Mouse (Mus musculus) CH12.LX (cell line): ENCODE results near the gene Midn. TPM values are rescaled to one million over a fixed set of nuclear protein-coding genes. Genes with fewer than 3 reads are reported as not detected.

Experiments used
- DNase-seq: peaks from one replicate; pipeline ENCODE4 v3.0.0-alpha.2; 2013; ENCODE audit errors: extremely low read depth
- H3K27ac ChIP-seq: 2 replicates; pipeline ENCODE4 v1.5.1; 2012; ENCODE audit warnings: low read depth, mild to moderate bottlenecking, control low read depth, moderate library complexity; ENCODE audit not compliant: insufficient read depth
- H3K27me3 ChIP-seq: replicated peaks from 2 replicates; pipeline ENCODE3; 2012; ENCODE audit warnings: inconsistent platforms
- H3K36me3 ChIP-seq, 2 experiments: replicated peaks in 1 of 2; 2 replicates each; pipeline versions ENCODE3 to v1.6.1; 2012; ENCODE audit warnings: inconsistent platforms in 1 of 2, low read length in 1 of 2, mild to moderate bottlenecking in 1 of 2, mixed read lengths in 1 of 2, moderate library complexity in 1 of 2; ENCODE audit not compliant: control insufficient read depth in 1 of 2, insufficient read depth in 1 of 2
- H3K4me1 ChIP-seq, 2 experiments: 2 replicates each; pipeline ENCODE4 v1.6.1; 2012; ENCODE audit warnings: inconsistent platforms in 1 of 2, moderate library complexity in 1 of 2; ENCODE audit not compliant: insufficient read depth in 2 of 2, control insufficient read depth in 1 of 2
- H3K4me2 ChIP-seq: 2 replicates; pipeline ENCODE4 v1.6.1; 2012; ENCODE audit warnings: low read depth, mild to moderate bottlenecking, control low read depth; ENCODE audit not compliant: poor library complexity, insufficient read depth, severe bottlenecking
- H3K4me3 ChIP-seq, 3 experiments: fragments of 150-350 bp in 1 of 3; sonication (generic) in 1 of 3; replicated peaks in 1 of 3; 2 replicates each; pipeline versions ENCODE3 to v1.5.1; 2011 to 2012; ENCODE audit warnings: low read depth in 2 of 3, low read length in 2 of 3, mild to moderate bottlenecking in 2 of 3, moderate library complexity in 2 of 3, control low read depth in 1 of 3, improper control_type of control experiment in 1 of 3, inconsistent platforms in 1 of 3, mixed read lengths in 1 of 3; ENCODE audit not compliant: poor library complexity in 1 of 3
- H3K79me2 ChIP-seq: replicated peaks from 2 replicates; pipeline ENCODE4 v1.6.1; 2012; ENCODE audit warnings: mild to moderate bottlenecking, moderate library complexity; ENCODE audit not compliant: control insufficient read depth, poor library complexity, insufficient read depth, severe bottlenecking; ENCODE audit errors: extremely low read depth
- H3K9ac ChIP-seq: 2 replicates; pipeline ENCODE4 v1.6.1; 2012; ENCODE audit warnings: low read depth, mild to moderate bottlenecking, control low read depth, moderate library complexity; ENCODE audit not compliant: insufficient read depth
- H3K9me3 ChIP-seq: replicated peaks from 2 replicates; pipeline ENCODE3; 2012; ENCODE audit warnings: low read length, inconsistent platforms, mixed read lengths
- BHLHE40 ChIP-seq: IDR thresholded peaks from 2 replicates; pipeline ENCODE4 v1.6.1; 2011; ENCODE audit warnings: mild to moderate bottlenecking, low read depth, low read length, improper control_type of control experiment
- CHD2 ChIP-seq: IDR thresholded peaks from 2 replicates; pipeline ENCODE4 v1.6.1; 2011; ENCODE audit warnings: low read length, improper control_type of control experiment
- CTCF ChIP-seq, 2 experiments: IDR thresholded peaks in 1 of 2; conservative IDR thresholded peaks in 1 of 2; 2 replicates each; pipeline ENCODE4 v1.5.1; 2011 to 2012; ENCODE audit warnings: low read depth in 2 of 2, low read length in 2 of 2, improper control_type of control experiment in 1 of 2, inconsistent platforms in 1 of 2, mild to moderate bottlenecking in 1 of 2, moderate library complexity in 1 of 2
- ELF1 ChIP-seq: IDR thresholded peaks from 2 replicates; pipeline ENCODE4 v1.6.1; 2014; ENCODE audit warnings: low read depth, mild to moderate bottlenecking, inconsistent platforms, low read length, improper control_type of control experiment
- EP300 ChIP-seq: IDR thresholded peaks from 2 replicates; pipeline ENCODE4 v1.6.1; 2011; ENCODE audit warnings: low read length, improper control_type of control experiment
- ETS1 ChIP-seq: conservative IDR thresholded peaks from 2 replicates; pipeline ENCODE4 v1.6.1; 2012; ENCODE audit warnings: low read depth, mild to moderate bottlenecking, inconsistent platforms, low read length, improper control_type of control experiment, moderate library complexity
- GABPA ChIP-seq: IDR thresholded peaks from 2 replicates; pipeline ENCODE4 v1.6.1; 2012; ENCODE audit warnings: low read depth, low read length, improper control_type of control experiment, inconsistent platforms; ENCODE audit not compliant: insufficient replicate concordance
- HCFC1 ChIP-seq: IDR thresholded peaks from 2 replicates; pipeline ENCODE4 v1.6.1; 2012; ENCODE audit warnings: low read depth, mild to moderate bottlenecking, inconsistent platforms, low read length, improper control_type of control experiment
- IRF4 ChIP-seq: IDR thresholded peaks from 2 replicates; pipeline ENCODE4 v1.6.1; 2014; ENCODE audit warnings: low read depth, mild to moderate bottlenecking, inconsistent platforms, low read length, improper control_type of control experiment
- KAT2A ChIP-seq: IDR thresholded peaks from 2 replicates; pipeline ENCODE4 v1.6.1; 2012; ENCODE audit warnings: low read length, improper control_type of control experiment, inconsistent platforms; ENCODE audit not compliant: insufficient replicate concordance
- MAX ChIP-seq: IDR thresholded peaks from 2 replicates; pipeline ENCODE4 v1.6.1; 2011; ENCODE audit warnings: low read length, improper control_type of control experiment
- MAZ ChIP-seq: IDR thresholded peaks from 2 replicates; pipeline ENCODE4 v1.6.1; 2012; ENCODE audit warnings: low read depth, mild to moderate bottlenecking, inconsistent platforms, low read length, improper control_type of control experiment, moderate library complexity
- MXI1 ChIP-seq: IDR thresholded peaks from 2 replicates; pipeline ENCODE4 v1.6.1; 2011; ENCODE audit warnings: mild to moderate bottlenecking, low read depth, low read length, improper control_type of control experiment
- MYC ChIP-seq: IDR thresholded peaks from 2 replicates; pipeline ENCODE4 v1.6.1; 2011; ENCODE audit warnings: low read depth, mild to moderate bottlenecking, improper control_type of control experiment, low read length
- NELFE ChIP-seq: IDR thresholded peaks from 2 replicates; pipeline ENCODE4 v1.6.1; 2011; ENCODE audit warnings: low read depth, low read length, improper control_type of control experiment
- NRF1 ChIP-seq: IDR thresholded peaks from 2 replicates; pipeline ENCODE4 v1.6.1; 2014; ENCODE audit warnings: low read depth, mild to moderate bottlenecking, inconsistent platforms, low read length, improper control_type of control experiment, moderate library complexity
- PAX5 ChIP-seq: IDR thresholded peaks from 2 replicates; pipeline ENCODE4 v1.6.1; 2012; ENCODE audit warnings: low read length, inconsistent platforms, mixed read lengths
- POLR2A ChIP-seq: IDR thresholded peaks from 2 replicates; pipeline ENCODE4 v1.6.1; 2011; ENCODE audit warnings: low read depth, mild to moderate bottlenecking, improper control_type of control experiment, low read length
- POLR2AphosphoS2 ChIP-seq: IDR thresholded peaks from 2 replicates; pipeline ENCODE4 v1.6.1; 2011; ENCODE audit warnings: low read depth, low read length, improper control_type of control experiment
- SIN3A ChIP-seq: IDR thresholded peaks from 2 replicates; pipeline ENCODE4 v1.6.1; 2012; ENCODE audit warnings: low read length, improper control_type of control experiment, inconsistent platforms
- SMC3 ChIP-seq: IDR thresholded peaks from 2 replicates; pipeline ENCODE4 v1.6.1; 2011; ENCODE audit warnings: low read depth, low read length, improper control_type of control experiment
- TBP ChIP-seq: conservative IDR thresholded peaks from 2 replicates; pipeline ENCODE4 v1.6.1; 2011; ENCODE audit warnings: low read depth, low read length, improper control_type of control experiment
- TCF12 ChIP-seq: IDR thresholded peaks from 2 replicates; pipeline ENCODE4 v1.6.1; 2014; ENCODE audit warnings: low read depth, mild to moderate bottlenecking, inconsistent platforms, low read length, improper control_type of control experiment
- UBTF ChIP-seq: IDR thresholded peaks from 2 replicates; pipeline ENCODE4 v1.6.1; 2012; ENCODE audit warnings: low read depth, mild to moderate bottlenecking, inconsistent platforms, low read length, improper control_type of control experiment, moderate library complexity
- USF1 ChIP-seq: IDR thresholded peaks from 2 replicates; pipeline ENCODE4 v1.6.1; 2014; ENCODE audit warnings: low read depth, mild to moderate bottlenecking, inconsistent platforms, low read length, improper control_type of control experiment
- ZC3H11A ChIP-seq: IDR thresholded peaks from 2 replicates; pipeline ENCODE4 v1.6.1; 2012; ENCODE audit warnings: low read depth, mild to moderate bottlenecking, inconsistent platforms, low read length, improper control_type of control experiment
- ZMIZ1 ChIP-seq: IDR thresholded peaks from 2 replicates; pipeline ENCODE4 v1.6.1; 2012; ENCODE audit warnings: low read depth, mild to moderate bottlenecking, inconsistent platforms, low read length, improper control_type of control experiment
- ZNF384 ChIP-seq: IDR thresholded peaks from 2 replicates; pipeline ENCODE4 v1.6.1; 2012; ENCODE audit warnings: low read depth, low read length, improper control_type of control experiment, inconsistent platforms
- dilution Hi-C: fragments of 300-500 bp; cut with MboI; formaldehyde crosslinking; loops from 2 replicates; pipeline ENCODE4 v1.14.3; 2020; ENCODE audit warnings: low sequenced_read_pairs; ENCODE audit not compliant: extremely low pct_unique_long_range_greater_than_20kb, extremely low pct_ligation_motif_present
- in situ Hi-C: fragments of 300-500 bp; cut with MboI; formaldehyde crosslinking; loops from 3 replicates; pipeline ENCODE4 v1.14.3; 2019; ENCODE audit warnings: low sequenced_read_pairs, low pct_ligation_motif_present, low pct_unique_long_range_greater_than_20kb, mixed read lengths
- polyA plus RNA-seq: library from polyadenylated mRNA; unstranded; fragments of >175 nt; gene quantifications from 2 replicates; pipeline ENCODE4 v1.2.1, GENCODE M21; 2012; ENCODE audit warnings: low read depth; ENCODE audit not compliant: insufficient read length
- total RNA-seq, 2 experiments: library from RNA; depleted of rRNA; stranded (reverse); fragments of 300-350 nt in 1 of 2; fragments of >200 nt in 1 of 2; gene quantifications; 2 replicates each; pipeline ENCODE4 v1.2.3; 2012 to 2014

The Midn gene
- total and polyA plus RNA-seq, 3 experiments: 4.7 to 33.2 (median 16.2) TPM

DNA sequence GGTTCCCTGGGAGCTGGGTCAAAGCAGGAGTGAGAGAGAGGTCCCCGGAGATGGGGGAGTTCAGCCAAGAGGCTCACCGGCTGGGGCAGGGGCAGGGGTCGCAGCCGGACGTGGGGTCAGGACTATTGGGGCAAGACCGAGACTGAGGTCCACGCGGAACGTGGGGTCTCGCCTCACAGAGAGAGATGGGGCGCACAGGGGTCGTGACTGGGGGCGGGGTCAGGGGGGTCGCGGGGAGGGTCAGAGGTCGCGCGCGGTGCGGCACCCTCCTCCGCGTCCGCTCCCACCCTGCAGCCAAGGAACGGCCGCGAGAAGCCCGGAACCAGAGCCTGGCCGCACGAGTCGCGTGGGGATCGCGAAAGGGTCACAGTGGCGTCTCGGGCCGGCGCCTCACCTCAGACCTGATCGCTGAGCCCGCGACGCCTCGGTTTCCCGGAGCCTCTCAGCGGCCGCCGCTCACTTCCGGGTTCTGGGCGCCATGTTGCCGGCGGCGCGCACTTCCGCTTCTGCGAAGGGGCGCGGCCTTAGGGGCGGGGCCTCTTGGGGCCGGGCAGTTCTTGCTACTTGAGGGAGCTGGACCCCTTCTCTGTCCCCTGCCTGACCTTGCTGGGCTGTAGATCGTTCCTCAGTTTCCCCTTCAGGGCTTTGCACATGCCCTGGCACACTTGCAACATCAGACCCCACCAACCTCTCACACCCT is 45.7 kb upstream of the Midn start:
- peak overlapping the region; percentile 90 for H3K9ac ChIP-seq

DNA sequence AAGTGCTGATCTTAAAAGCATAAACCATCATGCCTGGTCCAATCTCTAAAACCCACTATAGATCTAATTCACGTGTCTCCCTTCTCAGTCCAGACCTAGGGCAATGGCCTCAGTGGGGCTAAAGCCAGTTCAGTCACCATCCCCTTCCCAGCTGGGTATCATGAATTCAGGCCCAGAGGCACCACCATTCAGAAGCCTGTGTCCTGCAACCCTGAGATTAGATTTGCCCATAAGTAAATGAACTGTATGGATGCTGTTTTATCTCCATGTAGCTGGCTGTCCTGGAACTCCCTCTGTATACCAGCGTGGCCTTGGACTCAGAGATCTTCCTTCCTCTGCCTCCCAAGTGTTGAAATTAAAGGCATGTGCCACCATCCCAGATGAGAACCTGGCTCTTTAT is 45.0 kb upstream of the Midn start:
- H3K27me3 ChIP-seq: no peaks in the 10 kb centered on the region
- peaks cover 29 to 75% of the 10 kb centered on the region in 2 experiments for H3K4me1 ChIP-seq
- H3K27ac ChIP-seq: no peak overlapping the region
- no peaks in the 10 kb centered on the region for H3K9me3 ChIP-seq
- no peak for TF ChIP-seq POLR2AphosphoS2
- no peak for TF ChIP-seq USF1
- TF ChIP-seq SMC3: no peak
- TF ChIP-seq ETS1: no peak
- TF ChIP-seq, all 38 proteins: peak for 0
- dilution Hi-C loops: no loop called here
- 0 out of 2 replicates have a peak overlapping the region, but pooled peaks have one; percentile 7 for H3K9ac ChIP-seq
- no peak overlapping the region for H3K4me2 ChIP-seq
- H3K36me3 ChIP-seq: peaks cover 0 to 26% of the 10 kb centered on the region in 2 experiments
- in situ Hi-C loops: no loop called here
- H3K79me2 ChIP-seq: peaks cover 35% of the 10 kb centered on the region
- peak overlapping the region in 1 of 3 experiments; percentile 95 for H3K4me3 ChIP-seq
- DNase-seq: no peak

More for the DNA sequence above, 45.7 kb upstream of the Midn start:
- peak; percentile 82 for DNase-seq
- peaks cover 29 to 81% of the 10 kb centered on the region in 2 experiments for H3K4me1 ChIP-seq
- H3K4me2 ChIP-seq: peak overlapping the region; percentile 87
- peaks cover 40% of the 10 kb centered on the region for H3K79me2 ChIP-seq
- H3K36me3 ChIP-seq: peaks cover 0 to 26% of the 10 kb centered on the region in 2 experiments
- in situ Hi-C loops: no loop called here
- TF ChIP-seq IRF4: peak; percentile 39; the same call in 1 of the 2 replicates
- TF ChIP-seq HCFC1: peak; percentile 76
- TF ChIP-seq ETS1: no peak
- TF ChIP-seq POLR2AphosphoS2: no peak
- TF ChIP-seq SIN3A: peak; percentile 90
- TF ChIP-seq USF1: no peak
- peak; percentile 100 for TF ChIP-seq ELF1
- no peak for TF ChIP-seq UBTF
- TF ChIP-seq ZNF384: no peak
- no peak for TF ChIP-seq GABPA
- TF ChIP-seq TCF12: peak; percentile 94
- 0 out of 2 replicates have a peak, but pooled peaks have one; percentile 29 for TF ChIP-seq KAT2A
- TF ChIP-seq ZC3H11A: no peak
- TF ChIP-seq CHD2: no peak
- peak; percentile 84 for TF ChIP-seq NELFE
- 0 out of 2 replicates have a peak, but pooled peaks have one; percentile 43 for TF ChIP-seq TBP
- no peak for TF ChIP-seq BHLHE40
- TF ChIP-seq ZMIZ1: peak; percentile 80
- peak; percentile 55; the same call in 1 of the 2 replicates for TF ChIP-seq NRF1
- no peak for TF ChIP-seq EP300
- no peak for TF ChIP-seq MAZ
- peak; percentile 29; the same call in 1 of the 2 replicates for TF ChIP-seq MAX
- no peak for TF ChIP-seq MYC
- TF ChIP-seq MXI1: 0 out of 2 replicates have a peak, but pooled peaks have one; percentile 20
- TF ChIP-seq CTCF (conservative IDR thresholded peaks at IDR 0.05 in 1 of 2, IDR thresholded peaks at IDR 0.05 in 1 of 2; ENCODE audit: low read depth in 2 of 2, low read length in 2 of 2): no peak
- TF ChIP-seq PAX5: no peak
- TF ChIP-seq POLR2A: peak; percentile 86
- no peaks in the 10 kb centered on the region for H3K9me3 ChIP-seq
- no peaks in the 10 kb centered on the region for H3K27me3 ChIP-seq
- peak overlapping the region; percentile 71 to 95 (median 95) for H3K4me3 ChIP-seq
- dilution Hi-C loops: no loop called here
- no peak overlapping the region for H3K27ac ChIP-seq
